Mouse (Mus musculus) thymus, postnatal 4 days (tissue): ENCODE measurements at regions not wholly inside any gene's neighbourhood (a gene's known extent, or its start where the extent isn't known, plus 50 kb on each side); places are given as distances from the start of the nearest gene placed in this dataset.
"Not testable (repeated sequence)": the region's sequence is repeated elsewhere in the genome, so short reads cannot be mapped to it uniquely, and the experiment has no call there.

Experiments used
- DNase-seq: peaks from one replicate; pipeline ENCODE4 v3.0.0; 2021

DNA sequence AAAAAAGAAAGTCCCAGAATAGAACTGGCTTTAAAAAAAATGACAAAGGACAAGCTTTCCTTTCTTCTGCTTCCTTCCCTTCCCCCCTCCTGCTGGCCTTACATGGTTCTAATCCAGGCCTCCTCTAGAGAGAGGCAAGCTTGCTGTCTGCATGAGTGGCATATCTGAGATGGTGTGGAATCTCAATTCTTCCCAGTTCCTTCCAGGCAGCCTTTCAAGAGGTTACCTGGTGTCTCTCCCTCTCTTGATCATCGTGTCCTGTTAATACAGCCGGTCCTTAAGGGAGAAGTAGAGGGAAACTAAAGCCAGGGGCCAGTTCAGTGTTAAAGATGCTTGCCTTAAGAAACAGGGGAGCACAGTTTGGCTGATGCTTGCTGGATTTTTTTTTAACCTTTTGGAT, 607.1 kb upstream of the Clint1 start:
- DNase-seq, result no peak

DNA sequence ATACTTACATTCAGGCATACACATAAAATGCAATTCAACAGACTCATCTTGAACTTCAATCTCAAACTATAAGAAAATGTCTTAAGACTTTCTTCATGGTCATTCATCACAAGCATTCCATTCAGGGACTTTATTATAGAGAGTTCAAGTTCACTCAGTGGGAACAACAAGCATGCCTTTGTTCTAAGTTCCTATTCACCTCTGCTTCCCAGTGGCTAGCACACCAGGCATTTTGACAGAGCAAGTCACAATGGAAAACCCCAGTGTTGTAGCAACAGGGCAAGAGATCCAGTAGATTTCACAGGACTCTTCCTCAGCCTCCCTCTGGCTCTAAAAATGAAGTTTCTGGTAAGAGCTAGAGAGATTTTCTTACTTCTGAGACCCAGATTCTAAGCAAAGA, 595.8 kb upstream of the Clint1 start:
- DNase-seq, result no peak

DNA sequence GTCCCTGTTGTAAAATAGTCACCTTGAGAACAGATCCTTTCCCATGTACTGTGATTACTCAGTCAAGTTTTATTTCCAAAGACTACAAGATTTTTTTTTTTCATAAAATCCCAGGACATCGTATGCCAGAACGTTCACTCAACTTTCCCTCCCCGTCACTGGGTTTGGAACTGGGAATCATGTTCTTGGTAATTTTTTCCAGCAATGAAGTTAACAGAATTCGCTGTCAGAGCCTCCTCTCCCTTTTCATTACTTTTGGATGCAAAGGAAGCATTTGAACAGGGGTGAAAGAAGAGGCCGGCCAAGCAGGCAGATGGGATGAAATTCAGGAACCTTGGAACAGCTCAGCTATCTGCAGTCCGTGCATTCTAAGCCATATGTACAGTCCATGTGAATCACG, 589.7 kb upstream of the Clint1 start:
- DNase-seq, result no peak

DNA sequence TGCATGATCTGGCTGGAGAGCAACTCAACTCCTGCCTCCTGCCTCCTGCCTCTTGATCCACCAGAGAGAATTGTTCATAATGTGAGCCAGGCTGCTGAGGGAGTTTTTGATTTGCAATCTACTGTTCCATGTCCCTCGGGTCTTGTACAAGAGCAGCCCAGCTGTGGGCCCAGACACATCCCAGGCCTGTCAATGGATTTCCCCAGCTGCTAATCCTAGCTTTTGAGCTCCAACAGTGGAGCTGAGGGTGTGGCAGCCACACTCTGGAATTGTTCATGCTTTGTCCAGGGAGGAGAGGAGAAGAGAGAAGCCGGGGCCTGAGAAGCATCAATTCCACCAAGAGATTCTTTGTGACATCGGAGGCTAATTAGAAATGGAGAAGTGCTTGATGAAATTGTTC, 587.9 kb upstream of the Clint1 start:
- DNase-seq, result no peak

DNA sequence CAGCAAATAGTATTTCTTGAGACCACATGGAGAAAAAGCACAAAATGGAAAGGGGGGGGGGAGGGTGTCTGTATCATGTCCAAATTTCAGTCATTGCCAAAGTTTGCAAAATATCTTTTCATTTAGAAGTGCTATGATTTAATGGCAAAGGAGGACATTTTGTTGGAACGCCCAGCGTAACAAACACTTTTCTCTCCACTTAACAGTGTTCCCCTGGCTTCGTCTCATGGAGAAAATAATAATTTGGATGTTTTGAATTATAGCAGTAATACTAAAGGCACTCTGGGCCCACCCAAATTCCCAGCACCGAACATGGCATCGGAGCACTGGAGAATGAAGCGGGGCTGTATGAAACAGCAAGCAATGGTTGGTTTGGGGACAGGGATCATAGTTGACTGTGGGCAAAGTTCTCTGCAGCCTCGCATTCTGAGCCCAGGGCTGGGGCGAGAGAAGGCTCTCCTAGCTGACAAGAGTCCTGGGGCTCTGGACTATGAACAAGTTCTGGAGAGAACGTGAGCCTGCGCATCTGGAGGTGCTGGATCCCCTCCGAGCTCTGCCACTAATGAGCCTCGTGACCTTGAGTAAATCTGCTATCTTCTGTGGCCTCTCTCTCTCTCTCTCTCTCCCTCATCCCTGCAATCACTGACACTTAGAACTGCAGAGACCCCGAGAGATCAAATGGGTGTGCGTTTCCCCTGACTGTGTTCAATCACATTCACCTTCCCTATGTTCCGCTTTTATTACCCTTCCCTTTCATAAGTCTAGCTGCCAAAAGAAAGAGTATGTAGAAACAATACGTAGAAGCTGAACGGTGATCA, 586.5 kb upstream of the Clint1 start:
- no peak for DNase-seq

DNA sequence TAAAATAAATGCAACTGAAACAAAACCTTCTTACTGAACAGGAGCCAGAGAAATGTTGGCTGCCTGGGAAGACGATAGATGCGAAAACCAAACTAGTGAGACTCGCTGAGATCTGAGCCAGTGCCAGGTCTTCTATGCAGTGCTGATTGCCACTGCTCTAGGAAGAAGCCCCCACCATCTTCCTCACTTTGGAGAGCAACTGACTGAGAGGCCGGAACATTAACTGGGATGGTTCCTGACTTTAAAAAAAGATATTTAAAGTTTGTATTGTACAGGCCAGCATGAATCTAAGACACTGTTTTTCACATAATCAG, 585.9 kb upstream of the Clint1 start:
- DNase-seq, result no peak

DNA sequence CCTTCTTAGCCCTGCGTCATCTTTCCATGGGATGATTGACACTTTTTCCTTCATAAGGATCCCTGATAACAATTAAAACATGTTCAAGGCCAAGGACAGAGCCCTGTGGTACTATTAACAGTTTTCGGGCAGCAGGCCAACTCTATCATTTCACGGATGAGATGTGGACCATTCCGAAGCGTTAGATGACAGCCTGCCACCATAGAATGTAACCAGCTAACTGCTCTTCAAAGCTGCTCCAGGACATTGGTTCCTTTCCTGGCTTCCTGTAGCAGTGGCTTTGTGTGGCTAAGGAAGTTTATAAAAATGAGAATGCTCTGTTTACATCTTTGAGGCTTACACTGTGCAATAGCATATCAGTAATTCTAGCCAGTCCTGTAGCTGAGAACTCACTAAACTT, 582.6 kb upstream of the Clint1 start:
- DNase-seq, result no peak

DNA sequence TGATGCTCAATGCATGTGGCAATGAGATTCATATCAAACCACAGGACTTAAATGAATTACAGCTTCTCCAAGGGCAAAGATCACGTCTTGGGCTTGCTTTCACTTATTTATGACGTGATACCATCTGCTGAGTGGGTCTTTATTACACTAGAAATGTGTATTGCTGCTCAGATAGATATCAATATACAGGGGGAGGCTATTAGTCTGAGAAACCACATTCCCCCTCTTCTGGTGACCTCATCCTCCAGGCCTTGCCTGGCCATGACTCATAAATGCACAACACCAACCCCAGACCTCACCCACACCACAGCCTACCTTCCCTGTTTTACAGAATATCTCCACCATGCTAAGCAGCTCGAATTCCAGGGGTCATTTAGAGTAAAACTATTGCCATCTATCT, 580.6 kb upstream of the Clint1 start:
- no peak for DNase-seq

DNA sequence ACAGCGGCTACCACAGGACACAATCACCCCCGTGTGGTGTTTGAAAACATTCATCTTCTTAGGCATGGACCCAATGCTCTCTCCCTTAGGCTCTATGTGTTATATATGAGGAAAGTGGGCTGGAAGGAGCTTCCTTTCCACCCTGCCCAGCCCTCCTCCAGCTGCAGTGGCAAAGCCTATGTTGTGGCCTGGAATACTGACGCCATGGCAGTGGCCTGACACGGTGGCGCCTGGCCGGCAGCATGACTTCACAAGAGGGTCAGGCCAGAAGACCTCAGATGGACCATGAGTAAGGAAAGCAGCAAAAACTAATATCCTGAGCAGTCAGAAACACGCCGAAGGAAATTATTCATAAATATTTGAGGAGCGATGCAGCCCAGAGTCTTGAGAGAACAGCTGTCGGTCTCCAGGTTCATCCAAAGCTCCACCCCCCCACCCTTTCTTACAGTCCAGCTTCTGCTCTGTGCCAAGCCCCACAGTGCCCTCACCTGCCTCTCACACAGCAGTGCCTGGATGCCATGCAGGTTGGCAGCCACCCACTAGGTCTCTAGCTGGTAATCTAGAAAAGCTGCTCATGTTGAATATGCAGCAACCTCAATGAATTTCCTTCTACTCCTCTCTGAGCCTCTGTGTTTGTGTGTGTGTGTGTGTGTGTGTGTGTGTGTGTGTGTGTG, 577.3 kb upstream of the Clint1 start:
- no peak for DNase-seq

DNA sequence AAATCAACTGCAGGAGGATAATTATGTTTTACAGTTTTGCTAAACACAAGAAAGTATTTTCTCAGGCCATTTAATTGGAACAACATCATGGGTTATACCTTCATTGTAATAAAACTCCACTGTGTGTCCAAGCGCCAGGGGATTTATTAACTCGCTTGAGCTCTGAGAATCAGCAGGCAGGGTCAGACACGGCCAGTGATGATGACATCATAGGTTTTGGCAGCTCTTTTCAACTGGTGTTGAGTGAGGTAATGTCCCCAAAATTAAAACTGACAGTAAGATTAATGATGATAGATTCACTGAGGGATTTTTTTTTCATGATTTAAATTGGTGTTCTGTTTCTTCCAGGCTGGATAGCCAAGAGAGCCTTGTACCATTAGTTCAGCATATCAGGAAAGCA, 576.7 kb upstream of the Clint1 start:
- DNase-seq, result no peak

DNA sequence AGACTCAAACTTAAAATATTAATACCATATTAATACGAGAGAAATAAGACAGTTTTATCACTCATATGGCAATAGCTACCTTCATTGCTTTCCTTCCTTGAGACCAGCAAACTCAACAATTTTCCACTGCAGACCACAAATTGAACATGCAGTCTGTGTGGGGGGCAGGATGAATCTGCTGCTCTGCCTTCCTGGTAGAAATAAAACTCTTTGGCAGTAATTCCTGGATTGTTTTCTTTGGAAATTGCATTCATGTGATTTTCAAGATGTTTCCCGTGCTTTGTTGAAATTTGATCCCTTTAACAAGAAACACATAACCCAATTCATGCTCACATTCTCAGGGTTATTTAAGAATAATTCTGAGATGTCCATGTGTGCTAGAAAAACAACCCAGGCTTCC, 555.1 kb upstream of the Clint1 start:
- no peak for DNase-seq

DNA sequence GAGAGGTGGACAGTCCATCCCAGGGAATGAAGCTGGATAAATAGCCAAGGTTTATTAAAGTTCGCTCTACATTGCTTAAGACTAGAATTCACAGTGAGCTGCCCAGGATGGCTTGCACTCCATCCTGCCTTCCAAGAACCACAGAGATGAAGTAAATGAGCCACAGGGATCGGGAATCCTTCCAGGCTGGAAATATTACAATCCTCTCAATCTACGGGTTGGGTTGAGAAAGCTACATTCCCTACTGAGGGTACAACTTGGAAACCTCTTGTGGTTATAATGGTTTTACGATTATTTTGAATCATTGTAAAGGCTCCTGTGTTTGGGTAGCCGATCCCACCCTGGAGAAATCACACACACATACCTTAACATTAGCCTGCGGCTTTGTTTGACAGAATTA, 539.9 kb upstream of the Clint1 start:
- no peak for DNase-seq

DNA sequence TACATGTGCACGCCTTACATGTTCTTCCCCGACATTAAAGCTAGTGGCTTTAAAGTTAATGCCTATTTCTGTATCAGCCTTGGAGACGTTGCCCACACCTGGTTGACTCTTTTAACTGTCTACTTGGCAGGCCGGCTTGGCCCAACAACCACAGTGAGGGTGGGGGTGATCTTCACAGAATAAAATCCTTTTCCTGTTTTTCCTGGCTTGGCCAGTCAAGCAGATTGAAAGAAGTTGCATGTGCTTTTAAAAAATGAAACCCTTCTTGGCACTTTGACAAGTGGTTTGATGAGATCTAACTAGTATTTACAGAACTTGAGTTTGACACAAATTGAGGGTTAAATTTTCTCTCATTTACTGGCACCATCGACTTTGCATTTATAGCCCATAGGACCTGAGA, 528.1 kb upstream of the Clint1 start:
- DNase-seq, result no peak

DNA sequence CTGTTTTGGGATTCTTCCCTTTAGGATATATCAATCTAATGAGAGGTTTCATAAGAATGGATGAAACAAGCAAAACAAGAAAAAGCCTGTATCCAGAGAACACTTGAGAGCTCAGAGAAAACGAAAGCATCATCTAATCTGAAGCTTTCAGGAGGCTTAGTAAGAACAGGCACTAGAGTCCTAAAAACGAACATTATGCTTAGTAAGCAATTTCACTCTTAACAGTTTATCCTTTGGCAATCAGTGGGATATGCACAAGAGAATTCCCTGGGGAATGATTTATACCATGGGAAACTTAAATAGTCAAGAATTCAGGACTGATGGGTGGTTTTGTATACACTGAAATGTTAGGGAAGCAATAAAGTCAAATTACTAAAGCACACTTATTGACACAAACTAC, 521.5 kb upstream of the Clint1 start:
- DNase-seq, result no peak

DNA sequence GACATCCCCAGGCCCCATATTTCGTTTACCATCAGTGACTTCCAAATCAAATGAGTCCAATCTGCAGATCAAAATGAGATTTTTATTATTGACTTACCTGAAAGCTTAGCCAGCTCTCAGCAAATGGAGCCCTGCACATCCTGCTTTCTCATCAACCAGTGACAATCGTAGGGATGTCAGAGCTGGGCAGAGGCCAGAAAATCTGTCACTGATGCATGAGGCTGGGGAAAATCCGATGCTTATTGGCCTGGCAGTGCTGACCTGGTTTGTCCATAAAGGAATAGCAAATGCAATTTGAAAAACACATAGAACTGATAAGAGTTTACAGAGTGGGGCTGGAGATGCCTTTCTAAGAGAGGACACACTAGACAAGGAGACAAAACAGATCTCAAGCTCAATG, 518.1 kb upstream of the Clint1 start:
- no peak for DNase-seq

DNA sequence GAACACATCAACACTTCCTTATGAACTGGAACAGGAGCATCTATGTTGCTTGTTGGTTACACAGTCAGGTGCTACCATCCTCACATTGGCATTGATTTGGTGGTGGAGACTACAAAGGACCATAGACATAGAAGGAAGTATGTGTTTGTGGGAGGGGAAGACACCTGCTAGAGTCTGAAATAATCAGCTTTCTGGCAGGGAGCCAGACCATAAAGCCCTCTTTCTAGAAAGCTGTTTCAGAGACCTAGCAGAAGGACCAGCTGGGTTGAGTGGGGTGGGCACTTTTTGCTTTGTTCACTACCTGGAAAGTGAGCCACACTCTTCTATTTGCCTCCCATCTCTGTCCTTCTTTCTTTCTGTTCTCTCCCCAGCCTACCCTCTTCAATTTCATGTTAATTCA, 502.5 kb upstream of the Clint1 start:
- no peak for DNase-seq

DNA sequence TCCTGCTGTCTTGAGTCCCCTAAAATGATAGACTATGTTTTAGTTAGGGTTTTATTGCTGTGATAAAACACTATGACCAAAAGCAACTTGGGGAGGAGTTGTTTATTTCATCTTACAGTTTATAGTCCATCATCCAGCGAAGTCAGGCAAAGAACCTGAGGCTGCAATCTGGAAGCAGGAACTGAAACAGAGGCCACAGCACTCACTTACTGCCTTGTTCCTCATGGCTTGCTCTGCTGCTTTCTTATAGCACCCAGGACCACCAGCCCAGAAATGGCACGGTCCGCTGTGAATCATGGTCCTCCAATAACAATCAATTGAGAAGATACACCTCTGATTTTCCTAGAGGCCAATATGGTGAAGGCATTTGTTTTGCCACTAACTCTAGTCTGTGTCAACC, 486.5 kb upstream of the Clint1 start:
- no peak for DNase-seq

DNA sequence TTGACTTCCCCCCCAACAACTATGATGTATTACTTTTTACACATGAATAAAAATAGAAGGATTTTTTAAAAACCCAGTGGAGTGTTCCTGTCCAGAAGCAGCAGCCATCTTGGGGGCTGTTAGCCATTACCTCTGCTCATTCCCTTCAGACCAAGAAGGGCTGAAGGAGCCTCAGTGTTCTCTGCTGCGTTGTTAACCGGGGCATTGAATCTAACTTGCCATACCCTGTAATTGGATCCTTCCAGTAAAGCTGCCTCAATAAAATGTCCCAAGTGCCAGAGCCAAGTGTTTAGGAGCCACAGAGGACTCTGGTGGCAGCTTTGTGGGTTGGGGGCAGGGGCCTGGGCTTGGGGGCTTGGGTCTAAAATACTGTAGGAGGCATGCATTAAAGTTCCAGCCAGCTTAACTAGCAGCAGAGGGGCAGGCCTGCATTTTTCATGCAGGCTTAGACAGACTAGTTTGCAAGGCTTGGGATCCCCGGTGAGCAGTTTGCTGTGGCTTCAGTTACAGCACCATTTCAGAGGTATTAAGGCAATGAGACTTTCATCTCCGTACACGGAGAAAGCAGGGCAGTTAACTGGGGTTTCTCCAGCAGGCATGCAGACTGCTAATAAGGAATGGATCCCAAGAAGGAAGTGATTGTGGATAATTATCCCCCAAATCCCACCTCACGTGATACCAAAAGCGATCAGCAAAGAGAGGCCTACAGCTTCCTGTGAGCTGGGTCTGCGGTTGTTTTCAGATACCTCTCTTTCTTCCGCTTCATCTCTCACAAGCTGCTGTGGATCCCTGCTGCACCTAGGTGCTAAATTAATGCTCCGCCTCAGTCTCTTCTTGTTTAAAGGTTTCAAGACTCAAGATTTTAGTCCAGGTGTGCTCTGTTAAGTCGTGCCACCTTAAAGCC, 462.4 kb upstream of the Clint1 start:
- DNase-seq, result no peak

DNA sequence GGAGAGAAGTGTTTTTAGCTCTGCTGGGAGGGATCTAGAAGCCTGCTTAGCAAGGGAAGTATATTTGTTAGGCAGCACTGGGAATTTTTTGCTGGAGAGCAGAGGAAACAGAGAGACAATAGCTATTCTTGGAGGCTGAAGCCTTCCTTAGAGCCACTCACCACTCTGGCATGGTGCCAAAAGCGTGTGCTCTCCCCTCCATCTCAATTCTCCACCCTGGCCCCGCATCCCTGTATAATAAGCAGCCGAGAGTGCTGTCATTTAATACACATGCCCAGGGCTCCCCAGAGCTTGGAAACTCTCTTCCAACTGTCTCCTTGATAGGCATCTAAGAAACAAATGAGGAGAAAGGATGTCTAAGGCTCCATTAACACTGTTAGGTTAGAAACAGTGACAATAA, 455.8 kb upstream of the Clint1 start:
- DNase-seq, result no peak

DNA sequence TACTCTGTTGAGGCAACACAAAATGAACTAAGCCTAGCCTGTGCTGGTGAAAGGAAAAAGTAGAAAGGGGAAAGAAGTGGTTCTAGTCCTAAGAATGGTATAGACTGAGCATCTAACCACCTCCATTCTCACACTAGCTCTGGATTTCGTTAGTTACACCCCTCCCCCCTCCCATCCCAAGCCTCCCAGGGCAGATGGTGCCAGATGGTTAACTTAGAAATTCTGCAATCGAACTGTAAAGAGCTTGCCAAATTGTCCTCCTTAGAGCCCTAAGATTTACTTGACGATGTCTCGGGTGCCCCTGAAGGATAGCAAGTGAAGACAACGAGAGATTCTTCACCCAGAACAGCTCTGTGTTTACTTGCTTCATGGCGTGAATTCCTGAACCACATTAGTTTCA, 453.7 kb upstream of the Clint1 start:
- no peak for DNase-seq

DNA sequence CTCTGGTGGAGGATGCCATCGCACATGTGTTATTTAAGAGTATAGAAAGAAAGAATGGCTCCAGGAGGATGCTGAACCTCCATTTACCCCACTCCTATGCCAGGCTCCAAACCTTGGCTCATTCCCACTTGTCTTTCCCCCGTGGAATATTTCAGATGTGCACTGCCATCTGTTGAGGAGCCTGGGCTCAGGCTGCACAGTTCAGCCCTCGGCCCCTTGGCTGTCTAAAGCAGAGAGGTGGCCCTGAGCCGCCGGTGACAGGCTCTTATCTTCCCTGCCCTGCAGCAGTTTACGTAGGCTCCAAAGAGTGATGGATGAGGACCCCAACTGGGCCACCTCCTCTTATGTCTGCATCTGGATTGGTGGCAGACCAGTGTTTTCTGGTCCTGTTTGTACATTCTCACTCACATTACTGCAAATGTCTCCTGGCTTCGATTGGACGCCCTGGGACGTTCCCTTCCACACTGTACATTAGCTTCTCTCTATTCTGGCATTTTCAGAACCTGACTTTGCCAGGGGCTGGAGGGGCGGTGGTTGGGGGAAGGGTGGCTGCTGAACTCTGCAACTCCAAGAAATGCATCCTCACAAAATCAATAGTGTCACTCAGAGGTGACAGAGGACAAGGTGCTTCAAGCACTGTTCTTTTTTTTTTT, 447.3 kb upstream of the Clint1 start:
- DNase-seq, result no peak

DNA sequence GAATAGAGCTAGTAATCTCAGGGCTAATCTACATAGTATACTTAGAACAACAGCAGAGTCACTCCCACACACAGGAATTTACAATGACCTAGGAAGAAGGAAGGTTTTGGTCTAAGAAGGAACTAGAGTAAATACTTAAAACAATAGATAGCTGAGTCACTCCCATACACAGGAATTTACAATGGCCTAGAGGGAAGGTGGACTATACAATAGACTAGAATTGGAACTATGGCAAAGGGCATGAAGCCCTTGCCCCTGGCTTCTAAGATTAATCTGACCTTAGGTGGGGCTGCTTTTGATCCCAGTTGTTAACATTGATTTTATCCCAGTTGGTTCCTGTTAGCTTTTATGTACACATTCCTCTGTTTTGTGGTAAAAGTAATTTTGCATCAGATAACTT, 427.8 kb upstream of the Clint1 start:
- not testable (repeated sequence) for DNase-seq

DNA sequence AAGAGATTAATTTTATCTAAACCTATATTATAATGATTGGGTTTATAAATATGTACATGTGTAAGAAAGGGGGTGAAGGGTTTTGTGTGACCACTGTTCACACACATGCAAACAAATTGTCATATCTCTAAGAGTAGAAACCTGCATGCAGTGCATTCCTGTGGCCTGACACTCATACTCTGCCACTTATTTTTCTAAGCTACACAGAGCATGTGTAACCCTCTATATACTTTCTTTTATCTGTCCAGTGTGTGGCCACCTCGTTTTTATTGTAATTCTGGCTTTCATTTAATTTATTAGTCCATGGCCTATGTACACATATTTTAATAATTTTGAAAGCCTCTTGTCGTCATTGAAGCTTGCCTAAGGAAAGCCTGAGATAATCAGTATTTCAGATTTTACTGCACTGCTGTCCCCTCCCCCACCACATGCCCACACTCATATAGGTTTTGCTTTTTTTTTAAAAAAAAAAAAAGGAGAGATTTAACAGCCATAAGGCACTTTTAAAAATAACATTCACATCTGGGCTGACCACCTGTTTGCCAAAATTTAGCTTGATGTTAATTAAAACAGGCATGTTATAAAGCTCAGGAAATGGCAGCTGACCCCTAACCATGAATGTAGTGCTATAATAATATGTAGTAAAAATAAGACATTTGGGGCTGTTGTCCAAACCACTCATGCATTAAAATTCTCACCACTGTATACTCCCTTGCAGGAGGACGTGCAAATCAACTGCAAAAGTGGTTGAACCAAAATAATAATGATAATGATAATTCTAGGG, 410.7 kb upstream of the Clint1 start:
- DNase-seq, result no peak
